Mouse (Mus musculus) gastrocnemius, postnatal 25 days (tissue): ENCODE results near the gene Vps37c. TPM values are rescaled to one million over a fixed set of nuclear protein-coding genes. Genes with fewer than 3 reads are reported as not detected.

Experiments used
- total RNA-seq, 2 experiments: library from RNA; stranded (reverse); gene quantifications; 1 replicate in 1 of 2; 2 replicates in 1 of 2; pipeline ENCODE4 v1.2.3; 2021

Vps37c gene
- total RNA-seq, 2 experiments from 2014 or later: 23.9 to 26.2 TPM

Other genes with a start within 250 kb of the Vps37c start
- gene Lrrc10b, start 231.3 kb upstream of the Vps37c start, total RNA-seq: under 1 TPM; 0.13 to 0.38 TPM
- under 1 TPM; 0.90 to 0.91 TPM for gene Ppp1r32, start 205.8 kb upstream of the Vps37c start, total RNA-seq
- gene Cpsf7, start 163.5 kb upstream of the Vps37c start, total RNA-seq: 10 to 100 TPM; 18.0 to 18.5 TPM
- 10 to 100 TPM; 49.0 to 54.0 TPM for gene Sdhaf2, start 162.6 kb upstream of the Vps37c start, total RNA-seq
- 1 to 10 TPM; 1.9 to 2.2 TPM for gene Tmem216, start 132.5 kb upstream of the Vps37c start, total RNA-seq
- 1 to 10 TPM; 4.5 to 6.2 TPM for gene Cyb561a3, start 111.6 kb upstream of the Vps37c start, total RNA-seq
- 1 to 10 TPM; 1.3 to 1.4 TPM for gene Tmem138, start 111.4 kb upstream of the Vps37c start, total RNA-seq
- gene Ddb1, start 83.4 kb upstream of the Vps37c start, total RNA-seq: 100 to 1,000 TPM; 114 to 129 TPM
- gene Tkfc, start 83.1 kb upstream of the Vps37c start, total RNA-seq: 1 to 10 TPM; 4.2 to 5.1 TPM
- gene Vwce, start 54.5 kb upstream of the Vps37c start, total RNA-seq: under 1 TPM in 1 of 2 experiments, not detected in 1; 0.08 TPM
- not detected for gene Pga5, start 10.7 kb upstream of the Vps37c start, total RNA-seq
- gene Cd5, start 50.3 kb downstream of the Vps37c start, total RNA-seq: under 1 TPM in 1 of 2 experiments, not detected in 1; 0.19 TPM
- under 1 TPM in 1 of 2 experiments, not detected in 1; 0.13 TPM for gene Cd6, start 141.3 kb downstream of the Vps37c start, total RNA-seq
- gene Slc15a3, start 151.0 kb downstream of the Vps37c start, total RNA-seq: under 1 TPM; 0.38 to 0.67 TPM
- 1 to 10 TPM; 5.8 to 8.4 TPM for gene Tmem132a, start 181.2 kb downstream of the Vps37c start, total RNA-seq
- 100 to 1,000 TPM; 190 to 210 TPM for gene Tmem109, start 193.3 kb downstream of the Vps37c start, total RNA-seq
- 100 to 1,000 TPM; 149 to 172 TPM for gene Prpf19, start 206.5 kb downstream of the Vps37c start, total RNA-seq
- gene Zp1, start 231.9 kb downstream of the Vps37c start, total RNA-seq: not detected
- gene Ptgdr2, start 248.4 kb downstream of the Vps37c start, total RNA-seq: not detected